Mouse (Mus musculus) hindbrain, embryonic 16.5 days (tissue): ENCODE data around the gene Dnm3. TPM values are rescaled to one million over a fixed set of nuclear protein-coding genes. Genes with fewer than 3 reads are reported as not detected.

Experiments used
- ATAC-seq: fragments of 200-750 bp; cut with Nextera tagmentation; 2 replicates; pipeline ENCODE4 v1.8.0; 2017; ENCODE audit warnings: moderate TSS enrichment, moderate library complexity
- H3K27ac ChIP-seq: fragments of 300-500 bp; sonication (generic); 2 replicates; pipeline ENCODE4 v1.5.1; 2014; ENCODE audit warnings: low read depth, mild to moderate bottlenecking, control low read depth, low read length, moderate library complexity
- H3K27me3 ChIP-seq: fragments of 300-500 bp; sonication (generic); replicated peaks from 2 replicates; pipeline ENCODE4 v1.6.1; 2014; ENCODE audit warnings: low read length; ENCODE audit not compliant: control insufficient read depth, insufficient read depth
- H3K36me3 ChIP-seq: fragments of 300-500 bp; sonication (generic); 2 replicates; pipeline ENCODE4 v1.6.1; 2014; ENCODE audit warnings: mild to moderate bottlenecking, low read length, moderate library complexity, mixed read lengths; ENCODE audit not compliant: control insufficient read depth, insufficient read depth
- H3K4me1 ChIP-seq: fragments of 300-500 bp; sonication (generic); 2 replicates; pipeline ENCODE4 v1.6.1; 2014; ENCODE audit warnings: low read depth, low read length; ENCODE audit not compliant: control insufficient read depth, insufficient read depth
- H3K4me2 ChIP-seq: fragments of 300-500 bp; sonication (generic); 2 replicates; pipeline ENCODE4 v1.6.1; 2014; ENCODE audit warnings: mild to moderate bottlenecking, low read length, control low read depth, moderate library complexity
- H3K4me3 ChIP-seq: fragments of 300-500 bp; sonication (generic); 2 replicates; pipeline ENCODE4 v1.5.1; 2014; ENCODE audit warnings: mild to moderate bottlenecking, low read length, control low read depth, moderate library complexity
- H3K9ac ChIP-seq: fragments of 300-500 bp; sonication (generic); 2 replicates; pipeline ENCODE4 v1.6.1; 2014; ENCODE audit warnings: low read depth, mild to moderate bottlenecking, control low read depth, low read length, moderate library complexity
- H3K9me3 ChIP-seq: fragments of 300-500 bp; sonication (generic); 2 replicates; pipeline ENCODE4 v1.6.1; 2014; ENCODE audit warnings: mild to moderate bottlenecking, low read length, moderate library complexity; ENCODE audit not compliant: control insufficient read depth
- WGBS: fragments of 180-500 bp; shearing (Covaris S2); extraction: QIAGEN DNeasy Blood & Tissue Kit; methylation state at CpG from one replicate; pipeline ENCODE4 v1.1.7; 2014; 5-methylcytosine and 5-hydroxymethylcytosine counted together
- polyA plus RNA-seq: library from polyadenylated mRNA; unstranded; fragments of >200 nt; fragmentation: Nextera tagmentation; extraction: Ambion mirVana; gene quantifications from 2 replicates; pipeline ENCODE4 v1.2.1, GENCODE M21; 2015

Dnm3 gene
- polyA plus RNA-seq, 1 experiment from 2014 or later, result 57.1 TPM

- Histone ChIP-seq H3K27ac (no peak overlapping the region), H3K27me3 (no peaks in the 10 kb centered on the region), H3K36me3 (no peaks in the 10 kb centered on the region), H3K4me3 (no peak overlapping the region), H3K9me3 (no peaks in the 10 kb centered on the region), H3K4me1 (peaks cover under 1% of the 10 kb centered on the region; the same call in 1 of the 2 replicates), H3K9ac (no peak overlapping the region), H3K4me2 (no peak overlapping the region)
- ATAC-seq, result no peak
- WGBS, result 85% methylated on average over 1 of the region's 1 CpGs
Measured at GRCm38 (mm10) chr1:162472949-162473348, 4.9 kb downstream of the Dnm3 start.

- Histone ChIP-seq H3K9me3 (no peaks in the 10 kb centered on the region), H3K27ac (no peak overlapping the region), H3K27me3 (no peaks in the 10 kb centered on the region), H3K9ac (no peak overlapping the region), H3K4me1 (no peaks in the 10 kb centered on the region), H3K4me3 (no peak overlapping the region), H3K4me2 (no peak overlapping the region), H3K36me3 (no peaks in the 10 kb centered on the region)
- no peak for ATAC-seq
Measured at GRCm38 (mm10) chr1:162471089-162471488, 6.7 kb downstream of the Dnm3 start.

- 44% methylated on average over 2 of the region's 2 CpGs for WGBS
- H3K4me1 ChIP-seq, result no peaks in the 10 kb centered on the region
- H3K4me3 ChIP-seq, result no peak overlapping the region
- H3K9ac ChIP-seq, result no peak overlapping the region
- no peak for ATAC-seq
- no peak overlapping the region for H3K4me2 ChIP-seq
- no peaks in the 10 kb centered on the region for H3K9me3 ChIP-seq
- H3K27ac ChIP-seq, result no peak overlapping the region
- no peaks in the 10 kb centered on the region for H3K36me3 ChIP-seq
- no peaks in the 10 kb centered on the region for H3K27me3 ChIP-seq
Measured at GRCm38 (mm10) chr1:162469752-162470280, 8.0 kb downstream of the Dnm3 start.

GRCm38 (mm10) chr1:162463676-162464075 is 14.2 kb downstream of the Dnm3 start:
- Histone ChIP-seq H3K9me3 (no peaks in the 10 kb centered on the region), H3K4me3 (no peak overlapping the region), H3K4me2 (no peak overlapping the region), H3K27ac (no peak overlapping the region), H3K9ac (no peak overlapping the region), H3K4me1 (no peaks in the 10 kb centered on the region), H3K36me3 (no peaks in the 10 kb centered on the region), H3K27me3 (no peaks in the 10 kb centered on the region)
- 78% methylated on average over 8 of the region's 8 CpGs for WGBS
- ATAC-seq, result 0 out of 2 replicates have a peak, but pooled peaks have one; percentile 4

- ATAC-seq, result no peak
- no peak overlapping the region for H3K27ac ChIP-seq
- no peak overlapping the region for H3K9ac ChIP-seq
- H3K4me2 ChIP-seq, result no peak overlapping the region
- peaks cover under 1% of the 10 kb centered on the region; the same call in 1 of the 2 replicates for H3K4me1 ChIP-seq
- no peaks in the 10 kb centered on the region for H3K36me3 ChIP-seq
- 69% methylated on average over 2 of the region's 2 CpGs for WGBS
- H3K27me3 ChIP-seq, result no peaks in the 10 kb centered on the region
- H3K4me3 ChIP-seq, result no peak overlapping the region
- no peaks in the 10 kb centered on the region for H3K9me3 ChIP-seq
Measured at GRCm38 (mm10) chr1:162458711-162459110, 19.1 kb downstream of the Dnm3 start.

- H3K36me3 ChIP-seq, result no peaks in the 10 kb centered on the region
- peaks cover 7% of the 10 kb centered on the region; the same call in 1 of the 2 replicates for H3K4me1 ChIP-seq
- no peaks in the 10 kb centered on the region for H3K9me3 ChIP-seq
- no peak overlapping the region for H3K4me2 ChIP-seq
- no peak overlapping the region for H3K27ac ChIP-seq
- H3K4me3 ChIP-seq, result no peak overlapping the region
- 97% methylated on average over 6 of the region's 6 CpGs for WGBS
- no peak for ATAC-seq
- H3K27me3 ChIP-seq, result no peaks in the 10 kb centered on the region
- no peak overlapping the region for H3K9ac ChIP-seq
Measured at GRCm38 (mm10) chr1:162456861-162457260, 21.0 kb downstream of the Dnm3 start.

GRCm38 (mm10) chr1:162456406-162456805 is 21.4 kb downstream of the Dnm3 start:
- Histone ChIP-seq H3K9me3 (no peaks in the 10 kb centered on the region), H3K27ac (no peak overlapping the region), H3K36me3 (no peaks in the 10 kb centered on the region), H3K4me3 (no peak overlapping the region), H3K4me1 (peaks cover 7% of the 10 kb centered on the region; the same call in 1 of the 2 replicates), H3K9ac (no peak overlapping the region), H3K4me2 (no peak overlapping the region), H3K27me3 (no peaks in the 10 kb centered on the region)
- no peak for ATAC-seq
- 88% methylated on average over 4 of the region's 4 CpGs for WGBS

- H3K27ac ChIP-seq, result no peak overlapping the region
- H3K4me3 ChIP-seq, result no peak overlapping the region
- H3K4me1 ChIP-seq, result peaks cover 7% of the 10 kb centered on the region; the same call in 1 of the 2 replicates
- no peak overlapping the region for H3K9ac ChIP-seq
- H3K27me3 ChIP-seq, result no peaks in the 10 kb centered on the region
- no peaks in the 10 kb centered on the region for H3K9me3 ChIP-seq
- WGBS, result 32% methylated on average over 8 of the region's 8 CpGs
- peak overlapping the region; percentile 14; the same call in 1 of the 2 replicates for H3K4me2 ChIP-seq
- H3K36me3 ChIP-seq, result no peaks in the 10 kb centered on the region
- peak; percentile 54 for ATAC-seq
Measured at GRCm38 (mm10) chr1:162453578-162453977, 24.3 kb downstream of the Dnm3 start.

GRCm38 (mm10) chr1:162453030-162453429 is 24.8 kb downstream of the Dnm3 start:
- no peak for ATAC-seq
- 72% methylated on average over 6 of the region's 6 CpGs for WGBS

More at GRCm38 (mm10) chr1:162453030-162453429, 24.8 kb downstream of the Dnm3 start:
- H3K4me2 ChIP-seq, result no peak overlapping the region
- H3K4me3 ChIP-seq, result no peak overlapping the region
- peaks cover 7% of the 10 kb centered on the region; the same call in 1 of the 2 replicates for H3K4me1 ChIP-seq
- no peaks in the 10 kb centered on the region for H3K36me3 ChIP-seq
- no peak overlapping the region for H3K27ac ChIP-seq
- H3K9ac ChIP-seq, result no peak overlapping the region
- H3K9me3 ChIP-seq, result no peaks in the 10 kb centered on the region
- no peaks in the 10 kb centered on the region for H3K27me3 ChIP-seq
